Mouse (Mus musculus) heart, adult 11 months (tissue): ENCODE results near the gene Gm21812.
"Not testable (repeated sequence)": the region's sequence is repeated elsewhere in the genome, so short reads cannot be mapped to it uniquely, and the experiment has no call there.

Experiments
- DNase-seq: peaks from one replicate; pipeline ENCODE4 v3.0.0; 2022

The Gm21812 gene

GRCm38 (mm10) chrY:9347084-9347483 lies at the start of gene Gm21812:
Gene Gm21812 (minus strand): TSS chrY:9347184.
- DNase-seq: not testable (repeated sequence)
